Mouse (Mus musculus): ENCODE data around the gene Herc3.
"Not testable (repeated sequence)": the region's sequence is repeated elsewhere in the genome, so short reads cannot be mapped to it uniquely, and the experiment has no call there.

Gene Herc3

GRCm38 (mm10) chr6:58831232-58832009 is at the start of gene Herc3:
Gene Herc3 (plus strand): TSS chr6:58831465.
- peak; percentile 69 for DNase-seq (ENCODE audit: low spot score)

- DNase-seq (ENCODE audit: low spot score), result no peak
Measured at GRCm38 (mm10) chr6:58801394-58801793, 29.9 kb upstream of the Herc3 start.

- no peak for DNase-seq (ENCODE audit: low spot score)
Measured at GRCm38 (mm10) chr6:58814381-58814780, 16.9 kb upstream of the Herc3 start.

- DNase-seq (ENCODE audit: low spot score), result not testable (repeated sequence)
Measured at GRCm38 (mm10) chr6:58817037-58817436, 14.2 kb upstream of the Herc3 start.

- no peak for DNase-seq (ENCODE audit: low spot score)
Measured at GRCm38 (mm10) chr6:58825619-58826018, 5.6 kb upstream of the Herc3 start.

- DNase-seq (ENCODE audit: low spot score), result no peak
Measured at GRCm38 (mm10) chr6:58826089-58826488, 5.2 kb upstream of the Herc3 start.

GRCm38 (mm10) chr6:58828582-58828981 is 2.7 kb upstream of the Herc3 start:
- DNase-seq (ENCODE audit: low spot score), result no peak

- DNase-seq (ENCODE audit: low spot score), result no peak
Measured at GRCm38 (mm10) chr6:58830840-58831231, 429 bp upstream of the Herc3 start.

- DNase-seq (ENCODE audit: low spot score), result peak; percentile 19
Measured at GRCm38 (mm10) chr6:58832591-58833018, 1.3 kb downstream of the Herc3 start.

- no peak for DNase-seq (ENCODE audit: low spot score)
Measured at GRCm38 (mm10) chr6:58834470-58834869, 3.2 kb downstream of the Herc3 start.

- DNase-seq (ENCODE audit: low spot score), result no peak
Measured at GRCm38 (mm10) chr6:58835591-58835990, 4.3 kb downstream of the Herc3 start.

- no peak for DNase-seq (ENCODE audit: low spot score)
Measured at GRCm38 (mm10) chr6:58836476-58836875, 5.2 kb downstream of the Herc3 start.

- no peak for DNase-seq (ENCODE audit: low spot score)
Measured at GRCm38 (mm10) chr6:58837917-58838316, 6.7 kb downstream of the Herc3 start.

GRCm38 (mm10) chr6:58841208-58841607 is 9.9 kb downstream of the Herc3 start:
- peak; percentile 32 for DNase-seq (ENCODE audit: low spot score)

- no peak for DNase-seq (ENCODE audit: low spot score)
Measured at GRCm38 (mm10) chr6:58842186-58842585, 10.9 kb downstream of the Herc3 start.

- DNase-seq (ENCODE audit: low spot score), result no peak
Measured at GRCm38 (mm10) chr6:58843580-58843979, 12.3 kb downstream of the Herc3 start.

- no peak for DNase-seq (ENCODE audit: low spot score)
Measured at GRCm38 (mm10) chr6:58844188-58844822, 13.0 kb downstream of the Herc3 start.

- no peak for DNase-seq (ENCODE audit: low spot score)
Measured at GRCm38 (mm10) chr6:58846850-58847692, 15.8 kb downstream of the Herc3 start.

GRCm38 (mm10) chr6:58847836-58848235 is 16.6 kb downstream of the Herc3 start:
- DNase-seq (ENCODE audit: low spot score), result no peak

GRCm38 (mm10) chr6:58849356-58849755 is 18.1 kb downstream of the Herc3 start:
- DNase-seq (ENCODE audit: low spot score), result no peak

- DNase-seq (ENCODE audit: low spot score), result no peak
Measured at GRCm38 (mm10) chr6:58855676-58856367, 24.6 kb downstream of the Herc3 start.

GRCm38 (mm10) chr6:58856494-58856893 is 25.2 kb downstream of the Herc3 start:
- no peak for DNase-seq (ENCODE audit: low spot score)

All from MN1 (cell line).